Mouse (Mus musculus) liver, embryonic 14.5 days (tissue): ENCODE measurements at regions not wholly inside any gene's neighbourhood (a gene's known extent, or its start where the extent isn't known, plus 50 kb on each side); places are given as distances from the start of the nearest gene placed in this dataset.

ENCODE experiments used
- ATAC-seq: fragments of 200-750 bp; cut with Nextera tagmentation; 2 replicates; pipeline ENCODE4 v1.8.0; 2017; ENCODE audit warnings: moderate number of reproducible peaks, mild to moderate bottlenecking, moderate library complexity; ENCODE audit not compliant: insufficient read depth
- DNase-seq, 3 experiments: peaks; one replicate each; pipeline ENCODE4 v3.0.0-alpha.2; 2012 to 2013; ENCODE audit warnings: low read depth in 3 of 3, low spot score in 3 of 3
- H3K27ac ChIP-seq: fragments of 300-500 bp; sonication (generic); 2 replicates; pipeline ENCODE4 v1.5.1; 2014; ENCODE audit warnings: moderate library complexity, mild to moderate bottlenecking, control low read depth, inconsistent platforms
- H3K27me3 ChIP-seq: fragments of 300-500 bp; sonication (generic); 2 replicates; pipeline ENCODE4 v1.6.1; 2014; ENCODE audit warnings: mild to moderate bottlenecking, low read length, moderate library complexity; ENCODE audit not compliant: control insufficient read depth, insufficient read depth
- H3K36me3 ChIP-seq: fragments of 300-500 bp; sonication (generic); replicated peaks from 2 replicates; pipeline ENCODE4 v1.6.1; 2014; ENCODE audit warnings: low read depth; ENCODE audit not compliant: control insufficient read depth, insufficient read depth
- H3K4me1 ChIP-seq, 2 experiments: fragments of 200-500 bp in 1 of 2; fragments of 300-500 bp in 1 of 2; sonication (generic) in 1 of 2; replicated peaks; 2 replicates each; pipeline ENCODE4 v1.6.1; 2012 to 2014; ENCODE audit warnings: antibody characterized with exemption in 1 of 2, inconsistent platforms in 1 of 2, low read length in 1 of 2; ENCODE audit not compliant: control insufficient read depth in 2 of 2, insufficient read depth in 2 of 2
- H3K4me2 ChIP-seq: fragments of 300-500 bp; sonication (generic); 2 replicates; pipeline ENCODE4 v1.6.1; 2014; ENCODE audit warnings: low read depth, mild to moderate bottlenecking, control low read depth, moderate library complexity
- H3K4me3 ChIP-seq, 2 experiments: fragments of 200-500 bp in 1 of 2; fragments of 300-500 bp in 1 of 2; sonication (generic) in 1 of 2; 2 replicates each; pipeline ENCODE4 v1.5.1; 2012 to 2014; ENCODE audit warnings: low read depth in 2 of 2, low read length in 2 of 2, mild to moderate bottlenecking in 2 of 2, control low read depth in 1 of 2, inconsistent platforms in 1 of 2, moderate library complexity in 1 of 2; ENCODE audit not compliant: insufficient read depth in 1 of 2
- H3K9ac ChIP-seq: fragments of 300-500 bp; sonication (generic); replicated peaks from 2 replicates; pipeline ENCODE4 v1.6.1; 2014; ENCODE audit warnings: mild to moderate bottlenecking, control low read depth, moderate library complexity
- H3K9me3 ChIP-seq: fragments of 300-500 bp; sonication (generic); 2 replicates; pipeline ENCODE4 v1.6.1; 2016; ENCODE audit warnings: low read length, mixed read lengths; ENCODE audit not compliant: control insufficient read depth
- EP300 ChIP-seq: IDR thresholded peaks from 2 replicates; pipeline ENCODE4 v1.6.1; 2016; ENCODE audit warnings: antibody characterized with exemption, low read depth
- WGBS: fragments of 180-500 bp; shearing (Covaris S2); extraction: QIAGEN DNeasy Blood & Tissue Kit; methylation state at CpG from one replicate; pipeline ENCODE4 v1.1.7; 2014; ENCODE audit not compliant: insufficient replicate concordance; 5-methylcytosine and 5-hydroxymethylcytosine counted together

DNA sequence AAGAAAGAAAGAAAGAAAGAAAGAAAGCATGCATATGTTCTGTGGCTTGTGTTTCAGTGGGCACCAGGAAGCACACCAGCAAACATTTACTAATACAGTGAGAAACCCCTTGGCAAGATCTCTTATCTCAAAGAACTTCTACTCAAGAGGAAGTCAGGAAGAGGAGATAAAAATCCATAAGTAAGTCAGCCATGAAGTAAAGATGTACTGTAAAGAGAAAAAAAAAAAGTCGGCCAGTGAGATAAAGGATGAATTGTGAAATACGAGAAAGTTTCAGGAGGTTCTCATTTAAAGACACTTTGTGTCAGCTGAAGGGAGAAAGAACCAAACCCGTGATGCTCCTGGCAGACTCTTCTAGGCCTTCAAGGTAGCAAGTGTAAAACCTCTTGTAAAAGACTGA lies 72.4 kb upstream of the Rnf219 start:
- no peak overlapping the region for H3K4me2 ChIP-seq
- H3K9me3 ChIP-seq = no peaks in the 10 kb centered on the region
- ATAC-seq = no peak
- DNase-seq = no peak
- TF ChIP-seq EP300 = no peak
- no peak overlapping the region for H3K27ac ChIP-seq
- no peak overlapping the region for H3K4me3 ChIP-seq
- 14% methylated on average over 3 of the region's 3 CpGs for WGBS
- no peak overlapping the region for H3K9ac ChIP-seq
- H3K27me3 ChIP-seq = no peaks in the 10 kb centered on the region
- H3K36me3 ChIP-seq = no peaks in the 10 kb centered on the region
- H3K4me1 ChIP-seq = no peaks in the 10 kb centered on the region
